In the genomic region with DNA sequence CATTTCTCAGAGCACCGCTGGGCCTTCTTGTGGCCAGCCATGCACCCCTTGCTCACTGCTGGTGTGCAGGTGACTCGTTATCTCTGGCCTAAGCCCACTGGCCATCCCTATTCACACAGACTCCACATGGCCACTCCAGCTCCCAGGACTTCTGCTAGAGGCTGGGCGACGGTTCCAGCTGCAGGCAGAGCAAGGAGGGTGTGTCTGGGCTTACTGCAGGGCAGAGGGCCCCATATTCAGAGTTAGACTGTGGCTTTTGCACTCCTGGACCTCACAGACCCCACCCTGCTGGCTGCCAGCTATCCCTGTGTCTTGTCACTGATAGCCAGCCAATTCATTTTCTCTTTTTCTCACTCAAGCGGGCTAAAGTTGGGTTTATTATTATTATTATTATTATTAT, we compare ENCODE assay signal across 6 mouse cellular contexts. TPM values are rescaled to one million over a fixed set of nuclear protein-coding genes. Genes with fewer than 3 reads are reported as not detected.
"Had no signal": no experiment of that assay in that cellular context is flagged by ENCODE, and none has a peak within 500 bp of the region (broad histone marks: within the 10 kb centered on the region; RNA-seq: fewer than 3 reads in every experiment).

No protein-coding gene starts in this region.

- H3K4me1 ChIP-seq: midbrain, embryonic 12.5 days had no signal

- H3K4me3 ChIP-seq: layer of hippocampus, adult 2 months; limb, embryonic 13.5 days; megakaryocyte, embryonic 14.5 days; midbrain, embryonic 12.5 days had no signal

- H3K36me3 ChIP-seq: limb, embryonic 13.5 days; midbrain, embryonic 12.5 days had no signal

- H3K4me2 ChIP-seq: limb, embryonic 13.5 days; lung, embryonic 14.5 days; midbrain, embryonic 12.5 days had no signal

- H3K9me3 ChIP-seq: limb, embryonic 13.5 days; midbrain, embryonic 12.5 days had no signal

- H3K27ac ChIP-seq: layer of hippocampus, adult 2 months; midbrain, embryonic 12.5 days had no signal

- H3K9ac ChIP-seq: lung, embryonic 14.5 days; midbrain, embryonic 12.5 days had no signal

RNA-seq across cellular contexts. Expression of gene Gm27021, which starts 16.2 kb away (rescaled TPM):
- polyA plus RNA-seq: liver, adult 2 months had no signal
